Mouse (Mus musculus) midbrain, embryonic 11.5 days (tissue): Measurements from ENCODE around the gene Tmem156. TPM values are rescaled to one million over a fixed set of nuclear protein-coding genes. Genes with fewer than 3 reads are reported as not detected.

Experiments
- ATAC-seq: fragments of 200-750 bp; cut with Nextera tagmentation; 2 replicates; pipeline ENCODE4 v1.8.0; 2017; ENCODE audit warnings: moderate TSS enrichment, moderate library complexity; ENCODE audit not compliant: low FRiP score
- DNase-seq: peaks from one replicate; pipeline ENCODE4 v3.0.0; 2015; ENCODE audit warnings: low spot score; ENCODE audit errors: missing footprints
- H3K27ac ChIP-seq: fragments of 300-500 bp; sonication (generic); 2 replicates; pipeline ENCODE4 v1.5.1; 2014; ENCODE audit warnings: low read depth, low read length
- H3K27me3 ChIP-seq: fragments of 300-500 bp; sonication (generic); 2 replicates; pipeline ENCODE4 v1.6.1; 2014; ENCODE audit warnings: mild to moderate bottlenecking, low read length, moderate library complexity, mixed read lengths; ENCODE audit not compliant: control insufficient read depth, insufficient read depth
- H3K36me3 ChIP-seq: fragments of 300-500 bp; sonication (generic); 2 replicates; pipeline ENCODE4 v1.6.1; 2014; ENCODE audit warnings: mild to moderate bottlenecking, low read length, moderate library complexity, mixed read lengths; ENCODE audit not compliant: control insufficient read depth, insufficient read depth
- H3K4me1 ChIP-seq: fragments of 300-500 bp; sonication (generic); 2 replicates; pipeline ENCODE4 v1.6.1; 2014; ENCODE audit warnings: low read length; ENCODE audit not compliant: control insufficient read depth, insufficient read depth
- H3K4me2 ChIP-seq: fragments of 300-500 bp; sonication (generic); 2 replicates; pipeline ENCODE4 v1.6.1; 2014; ENCODE audit warnings: mild to moderate bottlenecking, moderate library complexity
- H3K4me3 ChIP-seq: fragments of 300-500 bp; sonication (generic); 2 replicates; pipeline ENCODE4 v1.5.1; 2014; ENCODE audit warnings: low read depth, low read length
- H3K9ac ChIP-seq: fragments of 300-500 bp; sonication (generic); 2 replicates; pipeline ENCODE4 v1.6.1; 2014; ENCODE audit warnings: low read length
- H3K9me3 ChIP-seq: fragments of 300-500 bp; sonication (generic); 2 replicates; pipeline ENCODE4 v1.6.1; 2016; ENCODE audit warnings: low read length; ENCODE audit not compliant: control insufficient read depth
- WGBS: fragments of 180-500 bp; shearing (Covaris S2); extraction: QIAGEN DNeasy Blood & Tissue Kit; methylation state at CpG from one replicate; pipeline ENCODE4 v1.1.7; 2014; 5-methylcytosine and 5-hydroxymethylcytosine counted together
- polyA plus RNA-seq: library from polyadenylated mRNA; unstranded; fragments of >200 nt; fragmentation: Nextera tagmentation; extraction: Ambion mirVana; gene quantifications from 2 replicates; pipeline ENCODE4 v1.2.1, GENCODE M21; 2014

Gene Tmem156
- polyA plus RNA-seq, 1 experiment from 2014 or later, result not detected

GRCm38 (mm10) chr5:65005251-65005650 is 86.7 kb downstream of the Tmem156 start:
- Histone ChIP-seq H3K4me3 (no peak overlapping the region), H3K4me2 (no peak overlapping the region)
- 82% methylated on average over 4 of the region's 4 CpGs for WGBS

More at GRCm38 (mm10) chr5:65005251-65005650, 86.7 kb downstream of the Tmem156 start:
- ATAC-seq, result no peak
- Histone ChIP-seq H3K36me3 (no peaks in the 10 kb centered on the region), H3K9ac (no peak overlapping the region), H3K4me1 (peaks cover 2% of the 10 kb centered on the region; the same call in 1 of the 2 replicates), H3K9me3 (no peaks in the 10 kb centered on the region), H3K27me3 (no peaks in the 10 kb centered on the region), H3K27ac (no peak overlapping the region)
- DNase-seq, result no peak

Other genes with a start within 250 kb of the Tmem156 start
- 0.62 and 0.85 TPM in 2 replicates for gene Tlr1, start 158.6 kb downstream of the Tmem156 start, polyA plus RNA-seq
- 0.33 and 0.41 TPM in 2 replicates for gene Tlr6, start 132.0 kb downstream of the Tmem156 start, polyA plus RNA-seq
- gene Fam114a1, start 122.1 kb downstream of the Tmem156 start, polyA plus RNA-seq, result 14.8 and 17.3 TPM in 2 replicates
- 18.7 and 20.6 TPM in 2 replicates for gene Klhl5, start 15.4 kb upstream of the Tmem156 start, polyA plus RNA-seq
- gene Wdr19, start 107.6 kb upstream of the Tmem156 start, polyA plus RNA-seq, result 14.6 and 14.9 TPM in 2 replicates
- gene Rfc1, start 243.5 kb upstream of the Tmem156 start, polyA plus RNA-seq, result 92.3 and 98.2 TPM in 2 replicates